Mouse (Mus musculus) cortical plate, adult 2 months (tissue): Measurements from ENCODE around the gene Rhox12. TPM values are rescaled to one million over a fixed set of nuclear protein-coding genes. Genes with fewer than 3 reads are reported as not detected.

ENCODE experiments used
- H3K27ac ChIP-seq: fragments of 200-500 bp; 2 replicates; pipeline ENCODE4 v1.5.1; 2012; ENCODE audit warnings: low read length, control low read depth, inconsistent platforms; ENCODE audit not compliant: insufficient read depth
- H3K4me1 ChIP-seq: fragments of 200-500 bp; 2 replicates; pipeline ENCODE4 v1.6.1; 2011; ENCODE audit warnings: low read length; ENCODE audit not compliant: control insufficient read depth, insufficient read depth
- H3K4me3 ChIP-seq: fragments of 200-500 bp; 2 replicates; pipeline ENCODE4 v1.5.1; 2011; ENCODE audit warnings: mild to moderate bottlenecking, low read length, control low read depth; ENCODE audit not compliant: insufficient read depth
- CTCF ChIP-seq: fragments of 200-500 bp; IDR thresholded peaks from 2 replicates; pipeline ENCODE4 v1.5.1; 2011; ENCODE audit warnings: mild to moderate bottlenecking, control low read depth, low read length; ENCODE audit not compliant: insufficient read depth; ENCODE audit errors: extremely low read depth
- POLR2A ChIP-seq: fragments of 200-500 bp; IDR thresholded peaks from 2 replicates; pipeline ENCODE4 v1.6.1; 2011; ENCODE audit warnings: mild to moderate bottlenecking, low read length, control low read depth; ENCODE audit not compliant: insufficient read depth; ENCODE audit errors: extremely low read depth
- polyA plus RNA-seq: library from polyadenylated mRNA; depleted of rRNA; stranded (reverse); fragments of >200 nt; gene quantifications from 2 replicates; pipeline ENCODE4 v1.2.3, GENCODE M21; 2012; rRNA removed

Rhox12 gene
- not detected in 2 replicates for polyA plus RNA-seq

DNA sequence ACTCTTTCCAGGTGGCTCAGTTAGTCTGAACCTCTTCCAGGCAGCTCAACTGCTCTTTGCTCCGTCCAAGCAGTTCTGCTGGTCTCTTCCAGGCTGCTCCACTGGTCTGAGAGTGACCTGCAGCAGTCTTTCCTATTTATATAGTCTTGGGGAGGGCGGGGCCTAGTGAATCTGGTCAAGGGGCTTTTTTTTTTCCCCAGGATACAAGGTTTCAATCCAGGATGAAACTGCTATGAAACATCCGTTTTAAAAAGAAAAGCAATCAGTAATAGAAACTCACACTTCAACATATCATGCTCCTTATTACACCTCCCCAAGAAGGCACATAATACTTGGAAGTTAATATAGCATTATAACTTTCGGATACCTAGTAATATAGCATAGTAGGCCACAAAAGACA is at the start of gene Rhox12:
Gene Rhox12, minus strand, starts transcription at position 101 of the 400 bp plus-strand sequence.
- no peak within 1 kb of the TSS for H3K4me3 ChIP-seq
- no peak for TF ChIP-seq CTCF
- no peak for TF ChIP-seq POLR2A
- no peaks in the 10 kb centered on the region for H3K4me1 ChIP-seq
- H3K27ac ChIP-seq = no peak within 1 kb of the TSS

DNA sequence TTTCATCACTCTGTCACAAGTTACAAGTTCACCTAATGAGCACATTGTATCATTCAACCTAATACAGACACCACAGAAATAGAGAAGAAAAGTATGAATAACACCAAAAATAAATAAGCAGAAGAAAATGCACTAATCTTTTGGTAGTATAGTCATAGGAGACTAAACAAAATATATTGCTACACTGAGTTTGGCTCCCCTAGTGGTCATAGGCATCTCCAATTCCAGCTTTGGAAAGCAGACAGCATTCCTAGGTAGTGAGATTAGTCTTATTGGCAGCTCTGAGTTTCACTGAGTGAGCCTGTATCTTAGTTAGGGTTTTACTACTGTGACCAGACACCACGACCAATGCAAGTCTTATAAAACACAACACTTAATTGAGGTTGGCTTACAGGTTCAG is 48.4 kb upstream of the Rhox12 start:
- H3K4me1 ChIP-seq = no peaks in the 10 kb centered on the region
- no peak overlapping the region for H3K4me3 ChIP-seq
- TF ChIP-seq CTCF (no peak), POLR2A (no peak)
- H3K27ac ChIP-seq = no peak overlapping the region

DNA sequence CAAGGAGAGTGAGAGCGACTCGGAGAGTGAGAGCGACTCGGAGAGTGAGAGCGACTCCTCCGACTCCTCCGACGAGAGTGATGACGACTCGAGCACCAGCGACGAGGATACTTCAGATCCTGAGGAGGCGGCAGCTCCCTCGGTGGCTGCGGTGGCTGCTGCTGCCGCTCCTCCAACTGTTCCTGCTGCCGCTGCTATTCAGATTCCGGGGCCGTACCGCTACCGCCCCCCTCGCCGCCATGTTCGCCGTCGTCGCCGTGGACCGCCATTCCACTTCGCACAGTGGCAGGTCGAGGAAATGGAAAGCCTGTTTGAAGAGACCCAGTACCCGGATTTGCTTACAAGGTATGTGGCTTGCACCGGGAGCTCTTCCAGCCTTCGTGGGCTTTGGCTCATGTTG is 10.8 kb upstream of the Rhox12 start:
- no peak overlapping the region for H3K4me3 ChIP-seq
- no peaks in the 10 kb centered on the region for H3K4me1 ChIP-seq
- TF ChIP-seq POLR2A = no peak
- no peak for TF ChIP-seq CTCF
- H3K27ac ChIP-seq = no peak overlapping the region

DNA sequence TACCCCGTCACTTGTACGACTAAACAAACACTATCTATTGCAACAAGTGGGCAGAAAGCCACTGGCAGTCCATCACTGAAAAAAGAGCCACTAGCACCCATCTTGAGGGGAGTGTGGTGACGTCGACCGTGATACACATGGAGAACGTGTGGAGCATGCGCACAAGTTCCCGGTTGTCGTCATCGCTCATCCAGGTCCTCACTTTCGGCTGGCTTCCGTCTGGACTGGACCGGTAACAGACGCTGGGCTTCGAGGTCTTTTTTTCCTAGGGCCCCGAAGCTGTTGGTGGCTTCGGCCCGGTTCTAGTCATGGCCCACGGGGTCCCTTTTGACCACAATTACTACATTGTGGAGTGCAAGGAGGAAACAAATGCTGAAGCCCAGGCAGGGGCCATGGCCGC is 10.3 kb upstream of the Rhox12 start, which contains the start of gene Rhox13:
Gene Rhox13, plus strand, starts transcription at position 238 of the 400 bp plus-strand sequence.
- TF ChIP-seq CTCF (no peak), POLR2A (no peak)
- Histone ChIP-seq H3K27ac (no peak within 1 kb of the TSS), H3K4me3 (no peak within 1 kb of the TSS), H3K4me1 (no peaks in the 10 kb centered on the region)

DNA sequence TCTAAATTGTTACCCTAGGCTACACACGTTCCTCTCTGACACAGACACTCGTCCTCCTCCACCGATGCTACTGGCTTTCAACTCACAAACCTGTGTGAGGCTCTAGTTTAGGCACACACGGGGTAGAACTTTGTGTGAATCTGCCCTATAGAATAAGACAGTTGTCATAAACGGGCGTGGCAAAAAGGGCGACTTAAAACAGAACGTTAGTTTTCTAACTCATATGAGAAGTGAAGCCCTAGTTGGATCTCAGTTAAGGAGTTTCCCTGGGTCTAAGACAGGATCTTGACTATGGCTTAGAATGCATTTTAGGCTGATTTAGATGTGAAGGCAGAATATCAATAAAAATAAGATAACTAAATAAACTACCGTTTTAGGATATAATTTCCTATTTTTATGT is 25.7 kb downstream of the Rhox12 start, which contains the start of gene Rhox11:
Gene Rhox11, minus strand, starts transcription at position 101 of the 400 bp plus-strand sequence.
- TF ChIP-seq CTCF = no peak
- TF ChIP-seq POLR2A = no peak
- Histone ChIP-seq H3K27ac (no peak within 1 kb of the TSS), H3K4me3 (no peak within 1 kb of the TSS)

DNA sequence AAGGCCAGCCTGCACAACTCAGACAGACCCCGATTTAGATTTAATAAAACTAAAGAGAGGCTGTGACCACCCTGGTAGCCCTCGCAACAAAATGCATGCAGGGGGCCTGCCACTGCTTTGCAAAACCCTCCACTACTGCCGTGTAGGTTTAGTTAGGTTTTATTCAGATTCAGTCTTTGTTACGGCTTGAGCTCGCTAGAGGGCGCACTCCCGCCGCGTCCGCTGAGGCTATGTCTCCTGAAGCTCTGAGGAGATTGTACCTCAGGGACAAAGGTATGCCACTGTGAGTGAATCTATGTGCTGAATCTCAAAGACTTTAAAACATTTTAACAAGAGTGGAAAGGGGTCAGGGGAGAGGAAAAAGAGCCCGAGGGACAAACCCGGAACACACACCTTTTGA is 26.5 kb downstream of the Rhox12 start:
- TF ChIP-seq CTCF = peak; percentile 55
- no peak for TF ChIP-seq POLR2A
- no peak overlapping the region for H3K27ac ChIP-seq
- no peaks in the 10 kb centered on the region for H3K4me1 ChIP-seq
- H3K4me3 ChIP-seq = no peak overlapping the region

More for the DNA sequence above, 25.7 kb downstream of the Rhox12 start, which contains the start of gene Rhox11:
- H3K4me1 ChIP-seq = no peaks in the 10 kb centered on the region

DNA sequence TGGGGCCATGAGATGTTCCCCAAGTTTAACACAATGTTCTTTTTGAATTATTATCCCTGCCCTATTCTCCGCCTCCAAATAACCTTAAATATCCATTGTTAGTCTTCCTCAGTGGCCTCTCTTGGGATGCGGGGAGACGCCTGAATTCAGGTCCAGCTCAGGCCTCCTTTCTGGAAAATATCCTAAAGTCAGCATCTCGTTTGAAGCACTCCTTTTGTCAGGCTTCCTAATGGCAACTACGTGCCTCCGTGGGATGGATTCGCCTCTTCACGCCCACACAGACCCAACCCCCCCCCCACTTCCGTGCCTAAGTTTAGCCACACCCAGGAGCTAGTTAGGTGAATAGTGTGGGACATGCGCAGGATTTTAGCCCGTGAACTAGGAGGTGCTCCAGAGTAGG is 44.5 kb downstream of the Rhox12 start, which contains the start of gene Rhox10:
Gene Rhox10, plus strand, starts transcription at position 301 of the 400 bp plus-strand sequence.
- H3K4me1 ChIP-seq = no peaks in the 10 kb centered on the region
- no peak for TF ChIP-seq POLR2A
- no peak for TF ChIP-seq CTCF
- H3K4me3 ChIP-seq = no peak within 1 kb of the TSS
- no peak within 1 kb of the TSS for H3K27ac ChIP-seq

DNA sequence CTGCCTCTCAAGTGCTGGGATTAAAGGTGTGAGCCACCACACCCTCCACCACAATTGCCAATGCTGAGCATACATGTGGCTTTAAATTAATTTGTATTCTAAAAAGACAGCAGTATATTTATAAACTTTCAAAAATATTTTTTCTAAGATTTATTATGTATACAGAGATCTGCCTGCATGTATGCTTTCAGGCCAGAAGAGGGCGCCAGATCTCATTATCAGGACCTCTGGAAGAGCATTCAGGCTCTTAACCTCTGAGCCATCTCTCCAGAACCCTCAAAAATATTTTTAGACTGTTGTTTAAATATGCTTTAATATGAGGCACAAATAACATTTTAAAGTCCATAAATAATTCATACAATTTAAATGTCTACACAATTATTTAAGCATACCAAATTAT is 49.2 kb downstream of the Rhox12 start:
- H3K4me1 ChIP-seq = no peaks in the 10 kb centered on the region
- TF ChIP-seq CTCF (peak; percentile 32; the same call in 1 of the 2 replicates), POLR2A (no peak)
- no peak overlapping the region for H3K27ac ChIP-seq

More for the DNA sequence above, 49.2 kb downstream of the Rhox12 start:
- H3K4me3 ChIP-seq = no peak overlapping the region

Other genes with a start within 250 kb of the Rhox12 start
- not detected in 2 replicates for gene Rhox8, start 232.0 kb downstream of the Rhox12 start, polyA plus RNA-seq
- gene Rhox7b, start 213.7 kb downstream of the Rhox12 start, polyA plus RNA-seq = not detected in 2 replicates
- gene Rhox9, start 209.1 kb downstream of the Rhox12 start, polyA plus RNA-seq = not detected in 2 replicates
- gene Btg1-ps1, start 92.1 kb downstream of the Rhox12 start, polyA plus RNA-seq = not detected in 2 replicates
- gene Btg1-ps2, start 67.8 kb downstream of the Rhox12 start, polyA plus RNA-seq = not detected in 2 replicates
- gene Rhox10, start 44.4 kb downstream of the Rhox12 start, polyA plus RNA-seq = not detected in 2 replicates
- gene Rhox11, start 25.8 kb downstream of the Rhox12 start, polyA plus RNA-seq = not detected in 2 replicates
- not detected in 2 replicates for gene Rhox13, start 10.3 kb upstream of the Rhox12 start, polyA plus RNA-seq
- gene Zbtb33, start 78.9 kb upstream of the Rhox12 start, polyA plus RNA-seq = 9.7 and 10.0 TPM in 2 replicates
- 8.8 and 10.1 TPM in 2 replicates for gene Tmem255a, start 141.5 kb upstream of the Rhox12 start, polyA plus RNA-seq
- not detected in 2 replicates for gene Atp1b4, start 205.3 kb upstream of the Rhox12 start, polyA plus RNA-seq